ENCODE assay signal across 8 mouse cellular contexts in the genomic region with DNA sequence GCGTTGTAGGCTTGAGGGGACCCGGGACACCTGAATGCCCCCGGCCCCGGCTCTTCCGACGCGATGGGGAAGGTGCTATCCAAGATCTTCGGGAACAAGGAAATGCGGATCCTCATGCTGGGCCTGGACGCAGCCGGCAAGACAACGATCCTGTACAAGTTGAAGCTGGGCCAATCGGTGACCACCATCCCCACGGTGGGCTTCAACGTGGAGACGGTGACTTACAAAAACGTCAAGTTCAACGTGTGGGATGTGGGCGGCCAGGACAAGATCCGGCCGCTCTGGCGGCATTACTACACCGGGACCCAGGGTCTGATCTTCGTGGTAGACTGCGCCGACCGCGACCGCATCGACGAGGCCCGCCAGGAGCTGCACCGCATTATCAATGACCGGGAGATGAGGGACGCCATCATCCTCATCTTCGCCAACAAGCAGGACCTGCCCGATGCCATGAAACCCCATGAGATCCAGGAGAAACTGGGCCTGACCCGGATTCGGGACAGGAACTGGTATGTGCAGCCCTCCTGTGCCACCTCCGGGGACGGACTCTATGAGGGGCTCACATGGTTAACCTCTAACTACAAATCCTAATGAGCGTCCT. TPM values are rescaled to one million over a fixed set of nuclear protein-coding genes. Genes with fewer than 3 reads are reported as not detected.
A peak's percentile ranks its signal among the peaks of the same experiment; 100 is the strongest.
DNase-seq lines count a peak whose midpoint lies in the region; ATAC-seq and TF ChIP-seq lines count a peak whose summit lies in the region.

No protein-coding gene starts in this region.

- H3K36me3 ChIP-seq in hindbrain, embryonic 13.5 days: no peaks in the 10 kb centered on the region
- H3K36me3 ChIP-seq in liver, embryonic 13.5 days: peaks cover 20% of the 10 kb centered on the region

- peak overlapping the region; percentile 89 for H3K27ac ChIP-seq in bone marrow macrophage, adult 2 months (ENCODE audit: insufficient read depth, low read depth, low read length)
- peak overlapping the region; percentile 92 for H3K27ac ChIP-seq in hindbrain, embryonic 13.5 days
- H3K27ac ChIP-seq in liver, embryonic 13.5 days: peak overlapping the region; percentile 98

- H3K4me2 ChIP-seq in hindbrain, embryonic 13.5 days: peak overlapping the region; percentile 95
- H3K4me2 ChIP-seq in liver, embryonic 13.5 days: peak overlapping the region; percentile 94

- H3K4me3 ChIP-seq in bone marrow macrophage, adult 2 months (ENCODE audit: insufficient read depth, low read length): peak overlapping the region; percentile 90
- H3K4me3 ChIP-seq in hindbrain, embryonic 13.5 days: peak overlapping the region; percentile 100
- peak overlapping the region; percentile 93 for H3K4me3 ChIP-seq in liver, embryonic 13.5 days (replicated peaks)

- peak; percentile 18 for DNase-seq in ovary, postnatal 10 days (ENCODE audit: low spot score)
- DNase-seq in ovary, adult 18-20 months (ENCODE audit: low spot score): no peak
- DNase-seq in forelimb bud, embryonic 11.5 days (ENCODE audit: low read depth, low spot score): peak; percentile 17
- peak; percentile 27 for DNase-seq in liver, embryonic 13.5 days
- peak; percentile 67 for DNase-seq in neural tube, embryonic 10.5 days (ENCODE audit: extremely low spot score, low spot score)
- no peak for DNase-seq in T-cell, adult 2 months (ENCODE audit: low spot score)

- no peak for TF ChIP-seq CTCF in bone marrow macrophage, adult 2 months (IDR thresholded peaks at IDR 0.05; ENCODE audit: low read depth, low read length)

- peak; percentile 18 for ATAC-seq in hindbrain, embryonic 13.5 days (ENCODE audit: low FRiP score)
- peak; percentile 27 for ATAC-seq in liver, embryonic 13.5 days (ENCODE audit: low read depth)

- H3K27me3 ChIP-seq in hindbrain, embryonic 13.5 days: no peaks in the 10 kb centered on the region
- no peaks in the 10 kb centered on the region for H3K27me3 ChIP-seq in liver, embryonic 13.5 days

- H3K9ac ChIP-seq in hindbrain, embryonic 13.5 days: peak overlapping the region; percentile 97
- H3K9ac ChIP-seq in liver, embryonic 13.5 days: peak overlapping the region; percentile 99

- under 1% methylated on average over 42 of the region's 42 CpGs for WGBS in hindbrain, embryonic 13.5 days
- under 1% methylated on average over 42 of the region's 42 CpGs for WGBS in liver, embryonic 13.5 days (ENCODE audit: insufficient replicate concordance)

- TF ChIP-seq POLR2A in bone marrow macrophage, adult 2 months (IDR thresholded peaks at IDR 0.05; ENCODE audit: borderline replicate concordance, low read depth, low read length): no peak

- H3K4me1 ChIP-seq in bone marrow macrophage, adult 2 months (ENCODE audit: control insufficient read depth, insufficient read depth, low read length): peaks cover 8% of the 10 kb centered on the region
- H3K4me1 ChIP-seq in hindbrain, embryonic 13.5 days (replicated peaks): peaks cover 33% of the 10 kb centered on the region
- H3K4me1 ChIP-seq in liver, embryonic 13.5 days (replicated peaks): peaks cover 32% of the 10 kb centered on the region

- no peaks in the 10 kb centered on the region for H3K9me3 ChIP-seq in hindbrain, embryonic 13.5 days
- H3K9me3 ChIP-seq in liver, embryonic 13.5 days (replicated peaks): no peaks in the 10 kb centered on the region

RNA-seq across cellular contexts. Expression of a gene that starts 0.6 kb away (rescaled TPM):
- not detected in 2 replicates for polyA plus RNA-seq in bone marrow macrophage, adult 2 months (2012; ENCODE audit: insufficient read depth, insufficient read length, missing spikeins)
- 0.81 and 1.4 TPM in 2 replicates for polyA plus RNA-seq in hindbrain, embryonic 13.5 days (2015; fragmentation: Nextera tagmentation; extraction: Ambion mirVana)
- polyA plus RNA-seq in liver, embryonic 13.5 days (2015; fragmentation: Nextera tagmentation; extraction: Ambion mirVana): 0.71 and 0.93 TPM in 2 replicates

RNA-seq across cellular contexts. Expression of a gene that starts 0.9 kb away (rescaled TPM):
- 162 and 174 TPM in 2 replicates for polyA plus RNA-seq in bone marrow macrophage, adult 2 months (2012; ENCODE audit: insufficient read depth, insufficient read length, missing spikeins)
- 26.0 and 28.5 TPM in 2 replicates for polyA plus RNA-seq in hindbrain, embryonic 13.5 days (2015; fragmentation: Nextera tagmentation; extraction: Ambion mirVana)
- 38.2 and 41.6 TPM in 2 replicates for polyA plus RNA-seq in liver, embryonic 13.5 days (2015; fragmentation: Nextera tagmentation; extraction: Ambion mirVana)

RNA-seq across cellular contexts. Expression of a gene that starts 15.9 kb away (rescaled TPM):
- polyA plus RNA-seq in bone marrow macrophage, adult 2 months (2012; ENCODE audit: insufficient read depth, insufficient read length, missing spikeins): 52.9 and 57.9 TPM in 2 replicates
- polyA plus RNA-seq in hindbrain, embryonic 13.5 days (2015; fragmentation: Nextera tagmentation; extraction: Ambion mirVana): 90.8 and 98.8 TPM in 2 replicates
- 47.5 and 56.5 TPM in 2 replicates for polyA plus RNA-seq in liver, embryonic 13.5 days (2015; fragmentation: Nextera tagmentation; extraction: Ambion mirVana)

Comparison
In these comparisons a context has a peak if more than half of its experiments do, and no peak if none do; other contexts are left out.
1. DNase-seq: peak in ovary, postnatal 10 days (single experiment), forelimb bud, embryonic 11.5 days (single experiment), liver, embryonic 13.5 days (single experiment) and neural tube, embryonic 10.5 days (single experiment); none in ovary, adult 18-20 months (single experiment) and T-cell, adult 2 months (single experiment).
2. Peak in every context shown above with its lines, with median percentiles within 50 percentile points of each other: H3K27ac ChIP-seq and H3K4me3 ChIP-seq.